Mouse (Mus musculus): ENCODE data around the gene Rnf17. TPM values are rescaled to one million over a fixed set of nuclear protein-coding genes. Genes with fewer than 3 reads are reported as not detected.

Gene Rnf17
- polyA plus RNA-seq, 1 experiment from 2014 or later, result 0.67 TPM

GRCm38 (mm10) chr14:56462090-56462489 is 59.7 kb downstream of the Rnf17 start:
- no peak overlapping the region for H3K4me3 ChIP-seq (ENCODE audit: low read depth, low read length)
- no peaks in the 10 kb centered on the region for H3K4me1 ChIP-seq (replicated peaks; ENCODE audit: control insufficient read depth, insufficient read depth)
- no peak for TF ChIP-seq EP300 (optimal IDR thresholded peaks at IDR 0.05)
- TF ChIP-seq CTCF (IDR thresholded peaks at IDR 0.05; ENCODE audit: low read depth), result no peak
- no peak overlapping the region for H3K4me2 ChIP-seq (replicated peaks; ENCODE audit: low read depth)
- ATAC-seq (ENCODE audit: low FRiP score, low TSS enrichment) (no peak), DNase-seq (ENCODE audit: low spot score) (no peak)
- H3K27ac ChIP-seq (replicated peaks), result no peak overlapping the region
- H3K36me3 ChIP-seq (ENCODE audit: control insufficient read depth, insufficient read depth, low read length), result no peaks in the 10 kb centered on the region
- H3K27me3 ChIP-seq (ENCODE audit: control insufficient read depth, insufficient read depth, low read length), result no peaks in the 10 kb centered on the region
- H3K9me3 ChIP-seq (ENCODE audit: control insufficient read depth, low read length), result no peaks in the 10 kb centered on the region
- no peak overlapping the region for H3K9ac ChIP-seq (ENCODE audit: low read length)
- WGBS, result 34% methylated on average over 2 of the region's 2 CpGs

GRCm38 (mm10) chr14:56462729-56463128 is 60.3 kb downstream of the Rnf17 start:
- WGBS, result 43% methylated on average over 1 of the region's 1 CpGs
- Histone ChIP-seq H3K4me1 (replicated peaks; ENCODE audit: control insufficient read depth, insufficient read depth) (no peaks in the 10 kb centered on the region), H3K27ac (replicated peaks) (no peak overlapping the region), H3K36me3 (ENCODE audit: control insufficient read depth, insufficient read depth, low read length) (no peaks in the 10 kb centered on the region), H3K9ac (ENCODE audit: low read length) (no peak overlapping the region), H3K4me2 (replicated peaks; ENCODE audit: low read depth) (no peak overlapping the region), H3K4me3 (ENCODE audit: low read depth, low read length) (no peak overlapping the region), H3K27me3 (ENCODE audit: control insufficient read depth, insufficient read depth, low read length) (no peaks in the 10 kb centered on the region), H3K9me3 (ENCODE audit: control insufficient read depth, low read length) (no peaks in the 10 kb centered on the region)
- TF ChIP-seq EP300 (optimal IDR thresholded peaks at IDR 0.05), result no peak
- no peak for TF ChIP-seq CTCF (IDR thresholded peaks at IDR 0.05; ENCODE audit: low read depth)
- ATAC-seq (ENCODE audit: low FRiP score, low TSS enrichment), result no peak
- no peak for DNase-seq (ENCODE audit: low spot score)

- Histone ChIP-seq H3K4me2 (replicated peaks; ENCODE audit: low read depth) (no peak overlapping the region), H3K4me3 (ENCODE audit: low read depth, low read length) (no peak overlapping the region), H3K9ac (ENCODE audit: low read length) (no peak overlapping the region), H3K36me3 (ENCODE audit: control insufficient read depth, insufficient read depth, low read length) (no peaks in the 10 kb centered on the region), H3K27me3 (ENCODE audit: control insufficient read depth, insufficient read depth, low read length) (no peaks in the 10 kb centered on the region), H3K4me1 (replicated peaks; ENCODE audit: control insufficient read depth, insufficient read depth) (no peaks in the 10 kb centered on the region), H3K9me3 (ENCODE audit: control insufficient read depth, low read length) (no peaks in the 10 kb centered on the region), H3K27ac (replicated peaks) (no peak overlapping the region)
- DNase-seq (ENCODE audit: low spot score), result no peak
- 34% methylated on average over 1 of the region's 1 CpGs for WGBS
- ATAC-seq (ENCODE audit: low FRiP score, low TSS enrichment), result no peak
- TF ChIP-seq EP300 (optimal IDR thresholded peaks at IDR 0.05), result no peak
- TF ChIP-seq CTCF (IDR thresholded peaks at IDR 0.05; ENCODE audit: low read depth), result peak; percentile 66
Observed at GRCm38 (mm10) chr14:56468145-56468544, 65.8 kb downstream of the Rnf17 start.

GRCm38 (mm10) chr14:56489806-56490205 is 87.4 kb downstream of the Rnf17 start:
- H3K4me1 ChIP-seq (replicated peaks; ENCODE audit: control insufficient read depth, insufficient read depth), result no peaks in the 10 kb centered on the region
- no peaks in the 10 kb centered on the region for H3K9me3 ChIP-seq (ENCODE audit: control insufficient read depth, low read length)
- H3K9ac ChIP-seq (ENCODE audit: low read length), result no peak overlapping the region
- no peaks in the 10 kb centered on the region for H3K36me3 ChIP-seq (ENCODE audit: control insufficient read depth, insufficient read depth, low read length)
- no peak overlapping the region for H3K27ac ChIP-seq (replicated peaks)
- H3K4me2 ChIP-seq (replicated peaks; ENCODE audit: low read depth), result no peak overlapping the region
- DNase-seq (ENCODE audit: low spot score) (no peak), ATAC-seq (ENCODE audit: low FRiP score, low TSS enrichment) (no peak)
- H3K27me3 ChIP-seq (ENCODE audit: control insufficient read depth, insufficient read depth, low read length), result no peaks in the 10 kb centered on the region
- no peak overlapping the region for H3K4me3 ChIP-seq (ENCODE audit: low read depth, low read length)
- TF ChIP-seq CTCF (IDR thresholded peaks at IDR 0.05; ENCODE audit: low read depth), result no peak
- TF ChIP-seq EP300 (optimal IDR thresholded peaks at IDR 0.05), result no peak

- no peaks in the 10 kb centered on the region for H3K4me1 ChIP-seq (replicated peaks; ENCODE audit: control insufficient read depth, insufficient read depth)
- H3K9ac ChIP-seq (ENCODE audit: low read length), result no peak overlapping the region
- no peak for TF ChIP-seq EP300 (optimal IDR thresholded peaks at IDR 0.05)
- TF ChIP-seq CTCF (IDR thresholded peaks at IDR 0.05; ENCODE audit: low read depth), result no peak
- 47% methylated on average over 4 of the region's 4 CpGs for WGBS
- H3K4me2 ChIP-seq (replicated peaks; ENCODE audit: low read depth), result no peak overlapping the region
- no peaks in the 10 kb centered on the region for H3K36me3 ChIP-seq (ENCODE audit: control insufficient read depth, insufficient read depth, low read length)
- no peaks in the 10 kb centered on the region for H3K27me3 ChIP-seq (ENCODE audit: control insufficient read depth, insufficient read depth, low read length)
- no peaks in the 10 kb centered on the region for H3K9me3 ChIP-seq (ENCODE audit: control insufficient read depth, low read length)
- no peak for DNase-seq (ENCODE audit: low spot score)
- H3K4me3 ChIP-seq (ENCODE audit: low read depth, low read length), result no peak overlapping the region
- H3K27ac ChIP-seq (replicated peaks), result no peak overlapping the region
- no peak for ATAC-seq (ENCODE audit: low FRiP score, low TSS enrichment)
Observed at GRCm38 (mm10) chr14:56502407-56502806, 100.0 kb downstream of the Rnf17 start.

- 61% methylated on average over 3 of the region's 3 CpGs for WGBS
- no peaks in the 10 kb centered on the region for H3K4me1 ChIP-seq (replicated peaks; ENCODE audit: control insufficient read depth, insufficient read depth)
- H3K9ac ChIP-seq (ENCODE audit: low read length), result no peak overlapping the region
- no peak for DNase-seq (ENCODE audit: low spot score)
- TF ChIP-seq EP300 (optimal IDR thresholded peaks at IDR 0.05), result no peak
- no peak for TF ChIP-seq CTCF (IDR thresholded peaks at IDR 0.05; ENCODE audit: low read depth)
- no peaks in the 10 kb centered on the region for H3K36me3 ChIP-seq (ENCODE audit: control insufficient read depth, insufficient read depth, low read length)
- H3K27ac ChIP-seq (replicated peaks), result no peak overlapping the region
- no peak overlapping the region for H3K4me2 ChIP-seq (replicated peaks; ENCODE audit: low read depth)
- H3K27me3 ChIP-seq (ENCODE audit: control insufficient read depth, insufficient read depth, low read length), result no peaks in the 10 kb centered on the region
- ATAC-seq (ENCODE audit: low FRiP score, low TSS enrichment), result no peak
- H3K9me3 ChIP-seq (ENCODE audit: control insufficient read depth, low read length), result no peaks in the 10 kb centered on the region
- no peak overlapping the region for H3K4me3 ChIP-seq (ENCODE audit: low read depth, low read length)
Observed at GRCm38 (mm10) chr14:56506743-56507142, 104.4 kb downstream of the Rnf17 start.
